Mouse (Mus musculus): Measurements from ENCODE around the gene Stra6. TPM values are rescaled to one million over a fixed set of nuclear protein-coding genes. Genes with fewer than 3 reads are reported as not detected.

Gene Stra6
- polyA plus RNA-seq, 1 experiment: 0.42 TPM

DNA sequence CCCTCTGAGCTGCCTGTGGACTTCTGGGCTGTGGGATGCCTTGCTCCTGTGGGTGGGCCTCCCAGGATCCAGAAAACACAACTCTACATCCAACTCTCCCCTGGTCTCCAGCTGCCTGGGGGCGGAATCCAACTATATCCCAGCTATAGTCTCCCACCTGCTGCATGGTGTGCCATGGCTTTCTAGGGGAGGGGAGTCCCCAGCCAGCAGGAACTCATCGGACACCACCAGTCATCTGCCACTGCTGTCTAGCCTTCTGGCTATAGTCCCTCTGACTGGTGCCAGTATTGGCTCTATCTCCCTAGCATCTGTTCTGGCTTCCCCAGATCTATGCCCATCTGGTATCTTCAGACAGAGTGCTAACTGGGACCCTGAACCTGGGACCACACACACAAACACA is 28.1 kb upstream of the Stra6 start:
- H3K27ac ChIP-seq (ENCODE audit: insufficient read depth, low read length): no peak overlapping the region
- no peaks in the 10 kb centered on the region for H3K4me1 ChIP-seq (ENCODE audit: control insufficient read depth, insufficient read depth, low read length)
- TF ChIP-seq CTCF (IDR thresholded peaks at IDR 0.05; ENCODE audit: borderline replicate concordance, insufficient read depth, low read length): no peak
- no peak overlapping the region for H3K4me3 ChIP-seq (ENCODE audit: insufficient read depth, low read length)

DNA sequence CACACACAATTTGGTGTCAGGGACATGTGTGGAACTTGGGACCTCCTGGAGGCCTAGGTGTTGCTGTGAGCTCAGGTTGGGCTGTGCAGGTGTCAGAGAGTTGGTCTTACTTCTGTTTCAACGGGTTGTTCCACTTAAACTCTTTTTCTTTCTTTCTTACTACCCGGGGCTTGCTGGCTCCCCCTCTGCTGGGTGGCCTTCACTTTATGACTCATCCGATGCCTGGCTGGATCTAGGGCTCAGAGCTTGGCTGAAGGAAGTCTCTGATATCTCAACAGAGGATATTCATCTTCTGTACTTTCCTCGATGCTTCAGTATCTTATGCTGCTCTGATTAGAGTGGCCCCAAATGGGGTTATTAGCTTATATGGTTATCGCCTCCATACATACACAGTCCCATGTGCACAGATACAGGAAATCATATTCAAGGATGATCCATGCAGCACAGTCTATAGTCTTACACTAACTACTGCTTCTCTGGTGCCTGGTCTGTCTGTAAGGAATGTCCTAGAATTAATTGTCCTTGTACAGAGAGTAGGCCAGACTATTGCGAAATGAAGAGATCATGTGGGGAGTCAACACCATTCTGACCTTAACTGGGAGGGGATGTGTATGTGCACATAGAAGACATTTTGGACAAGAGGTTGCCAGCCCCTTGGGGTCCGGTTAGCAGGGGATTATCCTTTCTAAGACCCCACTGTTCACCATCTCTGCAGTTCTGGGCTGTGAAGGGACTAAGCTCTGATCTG is 27.5 kb upstream of the Stra6 start:
- TF ChIP-seq POLR2A (IDR thresholded peaks at IDR 0.05; ENCODE audit: low read depth, low read length) (no peak), CTCF (IDR thresholded peaks at IDR 0.05; ENCODE audit: borderline replicate concordance, insufficient read depth, low read length) (no peak)

DNA sequence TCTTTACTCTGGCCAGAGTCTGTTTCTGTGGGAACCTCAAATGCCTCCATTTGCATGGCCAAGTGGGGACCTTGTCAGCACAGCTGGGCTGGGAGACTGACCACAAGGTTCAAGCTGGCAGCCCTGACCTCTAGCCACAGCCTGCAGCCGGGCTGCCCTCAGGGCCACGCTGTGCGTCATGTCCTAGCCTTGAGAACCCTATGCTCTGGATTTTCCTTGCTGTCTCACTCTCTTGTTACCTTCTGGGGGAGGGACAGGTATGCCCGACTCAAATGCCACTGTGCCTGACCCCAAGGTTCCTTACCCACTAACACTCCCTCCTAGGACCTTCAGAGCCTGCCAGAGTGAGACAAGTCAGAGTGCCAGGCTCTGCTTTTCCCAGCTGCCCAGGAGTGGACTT is 26.6 kb upstream of the Stra6 start:
- no peak for TF ChIP-seq POLR2A (IDR thresholded peaks at IDR 0.05; ENCODE audit: low read depth, low read length)
- no peak for TF ChIP-seq CTCF (IDR thresholded peaks at IDR 0.05; ENCODE audit: borderline replicate concordance, insufficient read depth, low read length)
- H3K4me1 ChIP-seq (ENCODE audit: control insufficient read depth, insufficient read depth, low read length): no peaks in the 10 kb centered on the region
- no peak overlapping the region for H3K4me3 ChIP-seq (ENCODE audit: insufficient read depth, low read length)
- no peak overlapping the region for H3K27ac ChIP-seq (ENCODE audit: insufficient read depth, low read length)

More for the DNA sequence above, 27.5 kb upstream of the Stra6 start:
- Histone ChIP-seq H3K4me3 (ENCODE audit: insufficient read depth, low read length) (no peak overlapping the region), H3K27ac (ENCODE audit: insufficient read depth, low read length) (no peak overlapping the region), H3K4me1 (ENCODE audit: control insufficient read depth, insufficient read depth, low read length) (no peaks in the 10 kb centered on the region)

GRCm38 (mm10) chr9:58038500-58039168 is 25.0 kb upstream of the Stra6 start:
- H3K4me3 ChIP-seq (ENCODE audit: insufficient read depth, low read length): no peak overlapping the region
- peak; percentile 84 for TF ChIP-seq CTCF (IDR thresholded peaks at IDR 0.05; ENCODE audit: borderline replicate concordance, insufficient read depth, low read length)
- TF ChIP-seq POLR2A (IDR thresholded peaks at IDR 0.05; ENCODE audit: low read depth, low read length): no peak
- peaks cover 10% of the 10 kb centered on the region; the same call in 1 of the 2 replicates for H3K4me1 ChIP-seq (ENCODE audit: control insufficient read depth, insufficient read depth, low read length)
- H3K27ac ChIP-seq (ENCODE audit: insufficient read depth, low read length): no peak overlapping the region

- Histone ChIP-seq H3K4me1 (ENCODE audit: control insufficient read depth, insufficient read depth, low read length) (peaks cover 10% of the 10 kb centered on the region; the same call in 1 of the 2 replicates), H3K4me3 (ENCODE audit: insufficient read depth, low read length) (no peak overlapping the region), H3K27ac (ENCODE audit: insufficient read depth, low read length) (no peak overlapping the region)
- no peak for TF ChIP-seq POLR2A (IDR thresholded peaks at IDR 0.05; ENCODE audit: low read depth, low read length)
- no peak for TF ChIP-seq CTCF (IDR thresholded peaks at IDR 0.05; ENCODE audit: borderline replicate concordance, insufficient read depth, low read length)
These were observed 22.6 kb upstream of the Stra6 start for GRCm38 (mm10) chr9:58040977-58041376.

- H3K27ac ChIP-seq (ENCODE audit: insufficient read depth, low read length): no peak overlapping the region
- no peak overlapping the region for H3K4me3 ChIP-seq (ENCODE audit: insufficient read depth, low read length)
- peaks cover 10% of the 10 kb centered on the region; the same call in 1 of the 2 replicates for H3K4me1 ChIP-seq (ENCODE audit: control insufficient read depth, insufficient read depth, low read length)
- TF ChIP-seq CTCF (IDR thresholded peaks at IDR 0.05; ENCODE audit: borderline replicate concordance, insufficient read depth, low read length): no peak
- TF ChIP-seq POLR2A (IDR thresholded peaks at IDR 0.05; ENCODE audit: low read depth, low read length): no peak
These were observed 21.2 kb upstream of the Stra6 start for GRCm38 (mm10) chr9:58042391-58042790.

DNA sequence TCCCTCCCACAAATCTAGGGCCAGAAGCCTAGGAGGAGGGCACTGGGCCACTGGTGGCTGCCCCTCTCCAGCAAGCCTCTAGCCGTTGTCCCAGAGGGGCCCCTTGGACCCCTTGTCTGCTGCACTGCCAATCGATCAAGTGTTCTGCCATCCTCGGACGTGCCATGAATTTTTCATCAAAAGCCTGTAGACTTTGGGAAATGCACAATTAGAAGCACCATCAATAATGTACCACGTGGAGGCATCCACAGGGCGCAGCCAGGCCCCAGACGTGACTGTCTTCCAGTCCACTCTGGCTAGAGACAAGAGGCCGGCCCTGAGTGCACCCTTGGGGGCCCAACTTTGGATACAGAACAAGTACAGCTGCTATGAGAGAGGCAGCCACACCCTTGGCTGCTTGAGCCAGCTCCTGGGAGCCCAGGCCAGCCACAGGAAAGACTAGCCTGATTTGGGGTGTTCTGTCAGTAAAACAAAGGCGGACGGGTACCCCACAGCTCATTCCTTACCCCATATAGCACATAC is 20.0 kb upstream of the Stra6 start:
- no peak overlapping the region for H3K27ac ChIP-seq (ENCODE audit: insufficient read depth, low read length)
- TF ChIP-seq POLR2A (IDR thresholded peaks at IDR 0.05; ENCODE audit: low read depth, low read length): no peak
- TF ChIP-seq CTCF (IDR thresholded peaks at IDR 0.05; ENCODE audit: borderline replicate concordance, insufficient read depth, low read length): no peak
- peaks cover 10% of the 10 kb centered on the region; the same call in 1 of the 2 replicates for H3K4me1 ChIP-seq (ENCODE audit: control insufficient read depth, insufficient read depth, low read length)
- H3K4me3 ChIP-seq (ENCODE audit: insufficient read depth, low read length): no peak overlapping the region

GRCm38 (mm10) chr9:58044828-58045227 is 18.8 kb upstream of the Stra6 start:
- peaks cover 10% of the 10 kb centered on the region; the same call in 1 of the 2 replicates for H3K4me1 ChIP-seq (ENCODE audit: control insufficient read depth, insufficient read depth, low read length)
- H3K27ac ChIP-seq (ENCODE audit: insufficient read depth, low read length): no peak overlapping the region
- no peak overlapping the region for H3K4me3 ChIP-seq (ENCODE audit: insufficient read depth, low read length)
- TF ChIP-seq POLR2A (IDR thresholded peaks at IDR 0.05; ENCODE audit: low read depth, low read length) (no peak), CTCF (IDR thresholded peaks at IDR 0.05; ENCODE audit: borderline replicate concordance, insufficient read depth, low read length) (no peak)

GRCm38 (mm10) chr9:58045646-58046045 is 17.9 kb upstream of the Stra6 start:
- peaks cover 10% of the 10 kb centered on the region; the same call in 1 of the 2 replicates for H3K4me1 ChIP-seq (ENCODE audit: control insufficient read depth, insufficient read depth, low read length)
- H3K4me3 ChIP-seq (ENCODE audit: insufficient read depth, low read length): no peak overlapping the region
- TF ChIP-seq POLR2A (IDR thresholded peaks at IDR 0.05; ENCODE audit: low read depth, low read length): no peak
- no peak for TF ChIP-seq CTCF (IDR thresholded peaks at IDR 0.05; ENCODE audit: borderline replicate concordance, insufficient read depth, low read length)
- H3K27ac ChIP-seq (ENCODE audit: insufficient read depth, low read length): no peak overlapping the region

DNA sequence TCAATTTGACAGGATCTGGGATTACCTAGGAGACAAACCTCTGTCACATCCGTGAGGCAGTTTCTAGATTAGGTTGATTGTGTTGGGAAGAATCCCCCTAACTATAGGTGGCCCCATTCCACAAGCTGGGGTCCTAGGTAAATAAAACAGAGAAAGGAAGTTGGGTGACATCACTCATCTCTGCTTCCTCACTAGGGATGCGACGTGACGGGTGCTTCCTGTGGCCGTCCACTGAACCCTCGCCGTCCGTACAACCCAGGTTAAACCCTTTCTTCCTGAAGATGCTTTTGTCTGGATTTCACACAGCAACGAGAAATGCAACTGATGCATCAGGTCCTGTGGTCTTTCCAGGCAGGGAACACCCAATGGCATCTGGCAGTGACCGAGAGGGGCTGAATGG is 16.5 kb upstream of the Stra6 start:
- H3K4me1 ChIP-seq (ENCODE audit: control insufficient read depth, insufficient read depth, low read length): peaks cover 9% of the 10 kb centered on the region; the same call in 1 of the 2 replicates
- H3K4me3 ChIP-seq (ENCODE audit: insufficient read depth, low read length): no peak overlapping the region
- TF ChIP-seq POLR2A (IDR thresholded peaks at IDR 0.05; ENCODE audit: low read depth, low read length) (no peak), CTCF (IDR thresholded peaks at IDR 0.05; ENCODE audit: borderline replicate concordance, insufficient read depth, low read length) (no peak)

More for the DNA sequence above, 16.5 kb upstream of the Stra6 start:
- H3K27ac ChIP-seq (ENCODE audit: insufficient read depth, low read length): no peak overlapping the region
